Mouse (Mus musculus): Measurements from ENCODE around the gene Trpt1.

- TF ChIP-seq POLR2A (IDR thresholded peaks at IDR 0.05; ENCODE audit: insufficient read depth, low read depth, low read length) (no peak), CTCF (IDR thresholded peaks at IDR 0.05) (no peak), EP300 (IDR thresholded peaks at IDR 0.05; ENCODE audit: insufficient read depth, low read depth, low read length) (no peak)
Observed at GRCm38 (mm10) chr19:6983621-6984020, 12.3 kb upstream of the Trpt1 start.

Data from heart, adult 2 months (tissue).